Mouse (Mus musculus) limb, embryonic 15.5 days (tissue): ENCODE data around the gene Arap2. TPM values are rescaled to one million over a fixed set of nuclear protein-coding genes. Genes with fewer than 3 reads are reported as not detected.

Experiments used
- ATAC-seq: fragments of 200-750 bp; cut with Nextera tagmentation; 2 replicates; pipeline ENCODE4 v1.8.0; 2017; ENCODE audit warnings: low read depth, moderate TSS enrichment; ENCODE audit not compliant: insufficient number of reproducible peaks, low FRiP score, low TSS enrichment
- H3K27ac ChIP-seq: fragments of 300-500 bp; sonication (generic); 2 replicates; pipeline ENCODE4 v1.5.1; 2015; ENCODE audit warnings: moderate library complexity, mild to moderate bottlenecking, inconsistent platforms
- H3K27me3 ChIP-seq: fragments of 300-500 bp; sonication (generic); 2 replicates; pipeline ENCODE4 v1.6.1; 2015; ENCODE audit warnings: inconsistent platforms
- H3K36me3 ChIP-seq: fragments of 300-500 bp; sonication (generic); 2 replicates; pipeline ENCODE4 v1.6.1; 2015; ENCODE audit warnings: inconsistent platforms
- H3K4me1 ChIP-seq: fragments of 300-500 bp; sonication (generic); 2 replicates; pipeline ENCODE4 v1.6.1; 2015; ENCODE audit warnings: inconsistent platforms
- H3K4me2 ChIP-seq: fragments of 300-500 bp; sonication (generic); 2 replicates; pipeline ENCODE4 v1.6.1; 2015; ENCODE audit warnings: mild to moderate bottlenecking, inconsistent platforms
- H3K4me3 ChIP-seq: fragments of 300-500 bp; sonication (generic); 2 replicates; pipeline ENCODE4 v1.5.1; 2015; ENCODE audit warnings: mild to moderate bottlenecking, inconsistent platforms
- H3K9ac ChIP-seq: fragments of 300-500 bp; sonication (generic); 2 replicates; pipeline ENCODE4 v1.6.1; 2015; ENCODE audit warnings: inconsistent platforms
- H3K9me3 ChIP-seq: fragments of 300-500 bp; sonication (generic); 2 replicates; pipeline ENCODE4 v1.6.1; 2016; ENCODE audit warnings: inconsistent platforms
- WGBS: fragments of 180-500 bp; shearing (Covaris S2); methylation state at CpG from one replicate; pipeline ENCODE4 v1.1.7; 2015; 5-methylcytosine and 5-hydroxymethylcytosine counted together
- polyA plus RNA-seq: library from polyadenylated mRNA; unstranded; fragments of >200 nt; fragmentation: Nextera tagmentation; extraction: Ambion mirVana; gene quantifications from 2 replicates; pipeline ENCODE4 v1.2.1, GENCODE M21; 2015

Gene Arap2
- polyA plus RNA-seq, 1 experiment from 2014 or later = 12.0 TPM

DNA sequence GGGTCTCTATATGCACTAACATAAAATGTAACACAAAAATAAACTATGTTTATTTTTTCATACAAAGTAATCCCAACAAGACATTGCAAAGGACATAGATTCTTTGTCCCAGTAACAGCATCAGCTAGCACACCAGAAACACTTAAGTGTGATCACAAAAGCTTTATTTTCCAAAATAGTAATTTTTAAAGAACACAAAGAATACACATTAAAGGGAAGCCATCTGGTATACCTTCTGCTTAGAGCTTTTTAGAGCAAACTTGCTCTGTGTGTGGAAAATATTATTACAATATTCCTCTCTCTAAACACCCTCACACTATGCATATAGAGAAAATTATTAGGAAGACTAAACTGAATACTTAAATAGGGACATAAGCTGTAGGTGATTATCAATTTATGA is 100.6 kb downstream of the Arap2 start:
- no peaks in the 10 kb centered on the region for H3K36me3 ChIP-seq
- H3K4me3 ChIP-seq = no peak overlapping the region
- no peaks in the 10 kb centered on the region for H3K9me3 ChIP-seq
- no peak overlapping the region for H3K9ac ChIP-seq
- H3K27me3 ChIP-seq = no peaks in the 10 kb centered on the region
- no peak overlapping the region for H3K4me2 ChIP-seq
- H3K4me1 ChIP-seq = no peaks in the 10 kb centered on the region
- ATAC-seq = no peak
- H3K27ac ChIP-seq = no peak overlapping the region

DNA sequence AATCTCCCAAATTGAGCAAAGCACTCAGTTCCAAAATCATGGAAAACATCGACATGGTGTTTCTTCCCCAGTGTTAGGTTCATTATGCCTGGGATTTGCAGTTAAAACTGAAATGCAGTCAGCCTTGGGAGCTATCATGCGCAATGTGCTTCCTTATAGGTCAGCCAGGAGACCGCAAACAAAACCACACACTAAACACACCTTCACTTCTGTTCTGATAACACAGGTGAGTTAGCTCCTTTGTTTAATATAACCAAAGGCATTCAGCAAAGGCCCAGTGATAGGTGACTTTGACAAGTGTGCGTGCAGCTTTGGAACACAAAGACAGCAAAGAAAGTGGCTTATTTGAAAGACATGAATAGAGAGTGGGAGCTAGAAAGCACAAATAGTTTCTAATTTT is 101.1 kb downstream of the Arap2 start:
- Histone ChIP-seq H3K4me1 (no peaks in the 10 kb centered on the region), H3K27ac (no peak overlapping the region), H3K9ac (no peak overlapping the region), H3K4me3 (no peak overlapping the region), H3K9me3 (no peaks in the 10 kb centered on the region), H3K27me3 (no peaks in the 10 kb centered on the region), H3K36me3 (no peaks in the 10 kb centered on the region), H3K4me2 (no peak overlapping the region)
- 87% methylated on average over 4 of the region's 4 CpGs for WGBS
- ATAC-seq = no peak

DNA sequence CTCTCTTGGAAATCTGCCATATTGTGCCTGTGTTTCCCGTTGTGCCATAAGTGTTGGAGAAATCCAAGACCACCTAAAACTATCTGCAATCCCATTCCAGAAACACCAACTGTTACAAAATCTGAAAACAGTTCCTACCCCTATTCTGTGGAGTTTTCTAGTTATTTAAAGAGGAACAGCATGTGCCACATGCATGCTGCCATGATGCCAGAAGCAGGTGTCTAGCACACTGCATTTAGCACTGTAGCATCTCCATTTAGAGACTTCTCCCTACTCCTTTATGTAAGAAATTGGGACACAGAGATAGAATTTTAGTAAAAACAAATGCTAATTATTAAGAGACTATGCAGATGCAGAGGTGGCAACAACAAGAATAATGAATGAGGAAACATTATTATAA is 102.8 kb downstream of the Arap2 start:
- Histone ChIP-seq H3K27ac (no peak overlapping the region), H3K4me1 (no peaks in the 10 kb centered on the region), H3K27me3 (no peaks in the 10 kb centered on the region), H3K36me3 (no peaks in the 10 kb centered on the region), H3K4me3 (no peak overlapping the region), H3K9me3 (no peaks in the 10 kb centered on the region), H3K9ac (no peak overlapping the region), H3K4me2 (no peak overlapping the region)
- 61% methylated on average over 1 of the region's 1 CpGs for WGBS
- ATAC-seq = no peak

DNA sequence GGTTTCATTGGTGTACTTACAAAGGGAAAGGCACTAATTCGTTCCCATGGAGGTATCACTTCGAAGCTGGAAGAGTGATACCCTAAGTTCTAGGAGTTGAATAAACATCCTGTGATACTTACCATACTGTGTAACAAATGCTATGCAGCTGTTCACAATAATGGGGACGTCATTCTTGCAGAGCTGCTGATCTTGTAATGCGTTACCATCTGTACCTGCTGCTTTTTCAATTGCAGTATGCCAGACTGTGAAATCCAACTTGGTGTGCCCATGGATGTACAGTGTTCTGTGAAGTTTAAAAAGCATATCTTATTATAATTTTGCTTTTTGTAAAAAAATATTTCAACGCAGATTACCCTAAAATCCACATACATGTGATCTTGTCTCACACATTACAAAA is 112.0 kb downstream of the Arap2 start:
- Histone ChIP-seq H3K4me3 (no peak overlapping the region), H3K4me2 (no peak overlapping the region), H3K27ac (no peak overlapping the region), H3K9ac (no peak overlapping the region), H3K36me3 (no peaks in the 10 kb centered on the region), H3K27me3 (no peaks in the 10 kb centered on the region), H3K9me3 (no peaks in the 10 kb centered on the region), H3K4me1 (no peaks in the 10 kb centered on the region)
- ATAC-seq = no peak
- 56% methylated on average over 5 of the region's 5 CpGs for WGBS

DNA sequence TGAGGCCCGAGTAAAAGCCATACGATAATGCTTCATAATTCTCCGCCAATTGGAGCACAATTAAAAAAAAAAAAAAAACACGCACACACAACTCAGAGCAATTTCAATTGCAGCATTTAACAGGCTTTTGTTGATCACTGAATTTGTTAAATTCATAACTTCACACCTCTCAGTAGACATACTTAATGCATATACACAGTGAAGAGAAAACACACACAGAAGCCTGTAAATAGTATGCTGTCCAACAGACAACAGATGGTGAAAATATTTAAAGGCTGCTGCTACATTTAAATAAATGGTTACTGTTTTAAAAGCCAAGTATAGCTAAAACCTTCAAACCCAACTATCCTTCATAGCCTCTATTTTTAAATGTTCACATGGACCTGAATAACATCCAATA is 123.6 kb downstream of the Arap2 start:
- Histone ChIP-seq H3K27me3 (no peaks in the 10 kb centered on the region), H3K9ac (no peak overlapping the region), H3K9me3 (no peaks in the 10 kb centered on the region), H3K27ac (no peak overlapping the region), H3K4me1 (no peaks in the 10 kb centered on the region), H3K4me2 (no peak overlapping the region), H3K4me3 (no peak overlapping the region), H3K36me3 (no peaks in the 10 kb centered on the region)
- no peak for ATAC-seq
- 89% methylated on average over 4 of the region's 4 CpGs for WGBS

DNA sequence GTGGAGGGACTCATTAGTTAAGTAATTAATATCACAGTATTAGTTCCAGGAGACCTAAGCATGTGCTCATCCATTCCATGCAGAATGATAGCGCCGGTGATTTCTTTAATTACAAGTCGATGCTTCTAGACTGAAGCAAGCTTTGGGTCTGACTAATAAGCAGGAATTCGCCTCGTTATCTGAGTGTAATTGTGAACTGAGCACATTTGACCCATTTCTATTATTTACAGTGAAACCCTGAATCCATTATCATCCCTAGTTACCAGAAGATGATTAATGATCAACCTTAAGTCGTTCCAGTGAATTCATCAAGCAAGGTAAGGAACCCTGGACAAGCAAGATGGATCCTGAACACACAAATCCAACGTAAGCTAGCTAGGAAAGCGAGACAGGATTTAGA is 125.5 kb downstream of the Arap2 start:
- no peaks in the 10 kb centered on the region for H3K27me3 ChIP-seq
- no peak overlapping the region for H3K27ac ChIP-seq
- no peak for ATAC-seq
- H3K4me1 ChIP-seq = no peaks in the 10 kb centered on the region
- no peaks in the 10 kb centered on the region for H3K36me3 ChIP-seq
- no peak overlapping the region for H3K4me2 ChIP-seq
- H3K9me3 ChIP-seq = no peaks in the 10 kb centered on the region
- 81% methylated on average over 8 of the region's 8 CpGs for WGBS
- no peak overlapping the region for H3K4me3 ChIP-seq
- H3K9ac ChIP-seq = no peak overlapping the region

DNA sequence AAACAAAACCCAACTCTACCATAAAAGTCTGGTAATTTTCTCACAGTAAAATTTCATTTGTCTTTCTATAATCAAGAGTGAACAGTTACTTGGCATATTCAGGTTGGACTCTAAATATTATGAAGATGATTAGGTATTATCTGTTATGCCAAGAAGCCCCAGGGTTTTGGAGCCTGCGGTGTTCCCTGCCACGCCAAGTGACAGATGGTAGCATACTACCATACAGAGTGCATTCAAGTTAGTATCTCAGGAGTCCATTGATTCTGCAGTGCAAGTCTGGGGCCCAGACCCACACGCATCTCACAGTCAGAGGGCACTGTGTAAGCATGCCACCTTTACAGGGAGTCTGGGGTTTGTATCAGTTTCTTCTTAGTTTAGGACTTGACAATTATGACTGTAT is 129.6 kb downstream of the Arap2 start:
- Histone ChIP-seq H3K9ac (no peak overlapping the region), H3K4me1 (no peaks in the 10 kb centered on the region), H3K27me3 (no peaks in the 10 kb centered on the region), H3K4me2 (no peak overlapping the region), H3K27ac (no peak overlapping the region), H3K36me3 (no peaks in the 10 kb centered on the region), H3K4me3 (no peak overlapping the region), H3K9me3 (no peaks in the 10 kb centered on the region)
- ATAC-seq = no peak
- 89% methylated on average over 3 of the region's 3 CpGs for WGBS

DNA sequence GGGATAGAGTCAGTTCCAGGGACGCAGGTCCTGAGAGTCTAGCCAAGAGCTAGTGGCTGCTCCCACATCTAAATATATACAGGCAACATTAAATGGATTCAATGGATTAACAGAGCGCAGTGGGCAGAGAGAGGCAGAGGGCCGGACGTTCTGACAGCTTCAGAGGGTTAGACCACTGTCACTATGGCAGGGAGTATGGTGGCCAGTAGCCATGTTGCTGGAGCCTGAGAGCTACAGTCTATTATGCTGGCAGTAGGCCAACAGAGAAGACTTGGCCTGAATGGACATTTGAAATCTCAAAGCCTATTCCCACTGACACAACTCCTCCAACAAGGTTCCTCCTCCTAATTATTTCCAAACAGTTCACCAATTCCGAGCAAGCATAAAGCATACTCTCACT is 137.1 kb downstream of the Arap2 start:
- H3K4me1 ChIP-seq = no peaks in the 10 kb centered on the region
- no peak overlapping the region for H3K9ac ChIP-seq
- ATAC-seq = no peak
- no peak overlapping the region for H3K27ac ChIP-seq
- H3K4me3 ChIP-seq = no peak overlapping the region
- 89% methylated on average over 5 of the region's 5 CpGs for WGBS
- no peaks in the 10 kb centered on the region for H3K9me3 ChIP-seq
- H3K4me2 ChIP-seq = no peak overlapping the region
- H3K27me3 ChIP-seq = no peaks in the 10 kb centered on the region
- H3K36me3 ChIP-seq = no peaks in the 10 kb centered on the region

DNA sequence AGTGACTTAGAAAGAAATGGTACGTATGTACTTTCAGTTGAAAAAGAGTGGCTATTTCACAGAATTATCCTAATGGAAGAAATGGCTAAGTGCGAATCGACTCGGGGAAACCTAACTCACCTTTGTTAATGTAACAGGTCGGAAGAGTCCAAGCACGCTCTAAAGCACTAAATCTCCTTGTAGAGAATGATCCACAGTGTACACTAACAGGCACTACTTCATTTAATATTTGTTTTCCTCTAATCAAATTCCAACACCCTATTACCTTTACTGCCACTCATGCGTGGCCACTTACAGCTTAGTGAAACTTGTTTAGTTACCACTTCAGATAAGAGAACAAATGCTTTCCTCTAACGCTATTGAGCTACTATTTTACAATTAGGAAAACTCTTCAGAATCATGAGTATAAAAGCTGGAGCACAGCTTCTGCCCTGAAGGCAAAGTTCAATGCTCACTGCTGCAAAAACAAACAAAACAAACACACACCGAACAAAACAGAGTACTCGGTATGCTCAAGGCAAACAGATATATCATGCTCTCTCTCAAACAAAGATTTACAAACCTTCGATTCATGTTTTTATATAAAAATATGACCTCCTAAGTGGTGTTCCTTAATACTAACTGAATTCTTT is 143.0 kb downstream of the Arap2 start:
- Histone ChIP-seq H3K4me1 (no peaks in the 10 kb centered on the region), H3K9me3 (no peaks in the 10 kb centered on the region), H3K27me3 (no peaks in the 10 kb centered on the region), H3K36me3 (no peaks in the 10 kb centered on the region), H3K27ac (no peak overlapping the region), H3K4me3 (no peak overlapping the region), H3K4me2 (no peak overlapping the region), H3K9ac (no peak overlapping the region)
- 87% methylated on average over 11 of the region's 11 CpGs for WGBS
- no peak for ATAC-seq

DNA sequence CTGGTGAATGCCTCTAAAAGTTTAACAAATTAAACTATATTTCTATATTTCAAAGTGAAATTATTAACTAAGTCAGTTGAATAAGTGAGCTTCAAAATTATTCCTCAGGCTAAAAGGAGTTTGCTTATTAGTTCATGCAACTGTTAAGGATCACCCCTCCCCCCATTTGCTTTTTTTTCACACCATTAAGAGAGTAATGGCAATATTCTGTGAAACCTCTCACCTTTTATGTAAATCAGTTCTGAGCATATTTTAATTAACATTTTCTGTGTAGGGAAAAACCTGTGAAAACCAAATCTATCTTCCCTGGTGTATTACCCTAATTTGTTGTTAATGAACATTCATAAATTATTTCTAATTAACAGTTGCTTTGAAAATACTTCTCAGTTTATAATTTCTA is 147.7 kb downstream of the Arap2 start:
- H3K4me3 ChIP-seq = no peak overlapping the region
- no peak overlapping the region for H3K4me2 ChIP-seq
- no peaks in the 10 kb centered on the region for H3K4me1 ChIP-seq
- H3K27me3 ChIP-seq = no peaks in the 10 kb centered on the region
- H3K9ac ChIP-seq = no peak overlapping the region
- H3K27ac ChIP-seq = no peak overlapping the region
- no peak for ATAC-seq
- H3K9me3 ChIP-seq = no peaks in the 10 kb centered on the region
- no peaks in the 10 kb centered on the region for H3K36me3 ChIP-seq

DNA sequence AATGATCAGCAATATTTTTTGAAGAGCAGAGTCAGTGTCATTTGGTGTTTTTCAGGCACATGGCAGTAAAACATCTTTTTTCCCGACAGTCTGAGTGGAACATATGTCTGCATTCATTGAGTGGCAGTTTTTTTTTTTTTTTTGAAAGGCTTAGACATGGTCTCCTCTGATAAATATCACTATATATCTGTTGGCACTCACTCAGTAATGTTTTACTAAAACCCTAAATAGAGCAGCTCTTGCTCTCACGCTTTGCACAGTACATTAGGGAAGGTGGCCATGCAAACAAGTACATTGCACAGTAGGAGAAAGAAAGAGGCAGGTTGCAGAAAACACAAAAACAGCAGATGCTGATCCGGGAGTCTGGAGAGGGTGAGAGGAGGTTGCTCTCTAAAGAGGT is 154.0 kb downstream of the Arap2 start:
- no peaks in the 10 kb centered on the region for H3K9me3 ChIP-seq
- H3K27me3 ChIP-seq = no peaks in the 10 kb centered on the region
- no peak overlapping the region for H3K4me2 ChIP-seq
- no peaks in the 10 kb centered on the region for H3K36me3 ChIP-seq
- H3K27ac ChIP-seq = no peak overlapping the region
- no peak overlapping the region for H3K4me3 ChIP-seq
- H3K4me1 ChIP-seq = no peaks in the 10 kb centered on the region
- H3K9ac ChIP-seq = no peak overlapping the region
- WGBS = 66% methylated on average over 3 of the region's 3 CpGs
- ATAC-seq = no peak

DNA sequence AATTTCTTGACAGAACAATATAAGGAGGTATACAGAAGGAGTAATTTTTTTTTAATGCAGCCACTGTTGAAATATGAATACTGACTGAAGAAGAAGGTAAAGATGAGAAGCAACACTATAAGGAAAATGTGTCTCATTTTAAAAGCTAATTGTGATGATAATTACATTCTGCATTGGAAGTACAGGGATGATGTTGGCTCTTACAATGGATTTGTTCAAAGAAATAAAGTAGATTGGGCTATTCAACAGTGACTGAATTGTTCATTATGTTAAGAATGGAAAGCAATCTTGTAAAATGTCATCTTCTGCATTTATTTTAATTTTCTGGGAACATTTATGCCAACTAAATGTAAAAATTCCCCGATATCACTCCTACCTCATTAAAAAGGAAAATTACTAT is 178.6 kb downstream of the Arap2 start:
- no peak for ATAC-seq
- no peaks in the 10 kb centered on the region for H3K27me3 ChIP-seq
- WGBS = 85% methylated on average over 1 of the region's 1 CpGs
- H3K27ac ChIP-seq = no peak overlapping the region
- no peaks in the 10 kb centered on the region for H3K4me1 ChIP-seq
- H3K36me3 ChIP-seq = no peaks in the 10 kb centered on the region
- H3K9me3 ChIP-seq = no peaks in the 10 kb centered on the region
- H3K9ac ChIP-seq = no peak overlapping the region
- H3K4me2 ChIP-seq = no peak overlapping the region
- no peak overlapping the region for H3K4me3 ChIP-seq

DNA sequence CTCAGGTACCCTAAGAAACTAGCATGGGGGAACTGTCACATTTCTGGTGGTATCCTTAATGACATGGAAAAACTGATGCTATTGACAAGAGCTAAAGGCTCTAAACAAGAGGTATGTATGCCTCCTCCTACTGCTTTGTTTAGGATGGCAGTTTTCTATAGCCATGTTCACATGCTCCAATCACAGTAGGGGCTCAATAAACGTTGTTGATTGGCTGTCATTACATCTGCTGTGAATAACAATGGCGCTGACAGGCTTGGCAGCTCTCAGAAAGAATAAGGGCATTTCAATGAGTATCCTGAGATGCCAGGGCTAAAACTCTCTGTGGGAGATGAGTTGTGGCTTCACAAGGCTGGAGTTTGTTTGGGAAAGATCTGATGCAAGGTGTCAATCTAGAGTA is 183.3 kb downstream of the Arap2 start:
- H3K4me3 ChIP-seq = no peak overlapping the region
- H3K36me3 ChIP-seq = no peaks in the 10 kb centered on the region
- H3K4me2 ChIP-seq = no peak overlapping the region
- WGBS = 40% methylated on average over 2 of the region's 2 CpGs
- H3K4me1 ChIP-seq = no peaks in the 10 kb centered on the region
- no peaks in the 10 kb centered on the region for H3K27me3 ChIP-seq
- H3K27ac ChIP-seq = no peak overlapping the region
- no peak overlapping the region for H3K9ac ChIP-seq
- ATAC-seq = no peak
- no peaks in the 10 kb centered on the region for H3K9me3 ChIP-seq
